Mouse (Mus musculus) limb, embryonic 10.5 days (tissue): Measurements from ENCODE around the gene Amdhd2. TPM values are rescaled to one million over a fixed set of nuclear protein-coding genes. Genes with fewer than 3 reads are reported as not detected.

ENCODE experiments used
- DNase-seq: peaks from one replicate; pipeline ENCODE4 v3.0.0-alpha.2; 2017; ENCODE audit warnings: low spot score
- H3K27ac ChIP-seq: fragments of 300-500 bp; sonication (generic); 2 replicates; pipeline ENCODE4 v1.5.1; 2016; ENCODE audit warnings: mild to moderate bottlenecking
- H3K27me3 ChIP-seq: fragments of 300-500 bp; sonication (generic); 2 replicates; pipeline ENCODE4 v1.6.1; 2016; ENCODE audit warnings: low read depth, mild to moderate bottlenecking; ENCODE audit not compliant: poor library complexity, severe bottlenecking
- H3K36me3 ChIP-seq: fragments of 300-500 bp; sonication (generic); 2 replicates; pipeline ENCODE4 v1.6.1; 2016; ENCODE audit warnings: mild to moderate bottlenecking, moderate library complexity
- H3K4me1 ChIP-seq: fragments of 300-500 bp; sonication (generic); 2 replicates; pipeline ENCODE4 v1.6.1; 2016
- H3K4me3 ChIP-seq: fragments of 300-500 bp; sonication (generic); 2 replicates; pipeline ENCODE4 v1.5.1; 2016; ENCODE audit warnings: mild to moderate bottlenecking, moderate library complexity
- H3K9me3 ChIP-seq: fragments of 300-500 bp; sonication (generic); replicated peaks from 2 replicates; pipeline ENCODE4 v1.6.1; 2016; ENCODE audit warnings: mild to moderate bottlenecking
- WGBS: fragments of 180-500 bp; shearing (Covaris S2); methylation state at CpG from one replicate; pipeline ENCODE4 v1.1.7; 2016; 5-methylcytosine and 5-hydroxymethylcytosine counted together
- polyA plus RNA-seq: library from polyadenylated mRNA; unstranded; fragments of >200 nt; fragmentation: Nextera tagmentation; extraction: Ambion mirVana; gene quantifications from 2 replicates; pipeline ENCODE4 v1.2.1, GENCODE M21; 2016

Gene Amdhd2
- polyA plus RNA-seq, 1 experiment from 2014 or later = 49.5 TPM

DNA sequence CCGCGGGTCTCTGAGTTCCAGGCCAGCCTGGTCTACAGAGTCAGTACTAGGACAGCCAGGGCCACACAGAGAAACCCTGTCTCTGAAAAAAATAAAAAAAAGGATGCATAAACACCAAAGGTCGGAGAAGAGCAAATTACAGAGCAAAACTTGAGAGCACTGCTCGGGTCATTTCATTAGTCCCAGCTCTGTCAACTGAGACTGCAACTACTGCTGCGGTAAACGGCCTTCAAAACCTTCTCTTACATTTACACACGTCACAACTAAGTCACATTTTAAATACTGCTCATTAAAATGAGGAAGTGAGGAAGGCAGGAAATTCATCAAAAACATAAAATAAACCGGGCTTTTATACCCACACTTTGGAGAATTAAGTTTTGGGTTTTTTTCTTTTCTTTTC is 29.3 kb upstream of the Amdhd2 start:
- H3K36me3 ChIP-seq = peaks cover 7% of the 10 kb centered on the region; the same call in 1 of the 2 replicates
- no peaks in the 10 kb centered on the region for H3K27me3 ChIP-seq
- H3K4me3 ChIP-seq = no peak overlapping the region
- no peak for DNase-seq
- H3K9me3 ChIP-seq = no peaks in the 10 kb centered on the region
- 87% methylated on average over 8 of the region's 8 CpGs for WGBS
- H3K27ac ChIP-seq = no peak overlapping the region
- H3K4me1 ChIP-seq = peaks cover 9% of the 10 kb centered on the region; the same call in 1 of the 2 replicates

DNA sequence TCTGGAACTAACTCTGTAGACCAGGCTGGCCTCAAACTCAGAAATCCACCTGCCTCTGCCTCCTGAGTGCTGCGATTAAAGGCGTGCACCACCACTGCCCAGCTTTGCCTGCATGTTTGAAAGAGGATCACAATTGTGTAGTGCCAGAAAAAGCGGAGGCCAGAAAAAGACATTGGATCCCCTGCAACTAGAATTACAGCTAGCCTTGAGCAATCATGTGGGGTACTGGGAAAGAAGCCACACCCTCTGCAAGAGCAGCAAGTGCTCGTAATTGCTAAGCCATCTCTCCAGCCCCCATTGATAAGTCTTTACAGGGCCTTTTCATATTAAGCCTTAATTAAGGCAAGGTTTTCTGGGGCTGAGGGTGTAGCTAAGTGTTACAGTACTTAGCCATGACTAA is 27.9 kb upstream of the Amdhd2 start:
- H3K27me3 ChIP-seq = no peaks in the 10 kb centered on the region
- no peak for DNase-seq
- no peak overlapping the region for H3K27ac ChIP-seq
- 83% methylated on average over 4 of the region's 4 CpGs for WGBS
- no peaks in the 10 kb centered on the region for H3K9me3 ChIP-seq
- H3K4me1 ChIP-seq = peaks cover 9% of the 10 kb centered on the region; the same call in 1 of the 2 replicates
- H3K4me3 ChIP-seq = no peak overlapping the region
- H3K36me3 ChIP-seq = peaks cover 7% of the 10 kb centered on the region; the same call in 1 of the 2 replicates

DNA sequence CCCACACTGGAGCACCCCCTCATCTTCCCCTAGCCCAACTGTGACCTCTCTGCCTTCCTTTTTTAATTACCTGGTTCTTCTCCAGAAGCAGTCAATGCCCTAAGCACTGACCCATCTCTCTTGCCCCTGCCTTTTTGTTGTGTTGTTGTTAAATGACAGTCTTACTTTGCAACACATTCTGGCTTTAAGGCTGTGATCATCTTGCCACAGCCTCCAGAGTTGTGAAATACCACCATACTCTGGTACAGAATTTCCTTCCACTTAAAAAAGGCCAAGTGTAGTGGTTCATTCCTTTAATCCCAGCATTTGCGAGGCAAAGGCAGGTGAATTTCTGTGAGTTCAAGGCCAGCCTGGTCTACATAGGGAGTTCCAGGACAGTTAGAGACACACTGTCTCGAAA is 27.4 kb upstream of the Amdhd2 start:
- 86% methylated on average over 2 of the region's 2 CpGs for WGBS
- no peaks in the 10 kb centered on the region for H3K27me3 ChIP-seq
- no peak overlapping the region for H3K27ac ChIP-seq
- peaks cover 9% of the 10 kb centered on the region; the same call in 1 of the 2 replicates for H3K4me1 ChIP-seq
- no peak overlapping the region for H3K4me3 ChIP-seq
- no peaks in the 10 kb centered on the region for H3K9me3 ChIP-seq
- DNase-seq = no peak
- peaks cover 9% of the 10 kb centered on the region for H3K36me3 ChIP-seq

DNA sequence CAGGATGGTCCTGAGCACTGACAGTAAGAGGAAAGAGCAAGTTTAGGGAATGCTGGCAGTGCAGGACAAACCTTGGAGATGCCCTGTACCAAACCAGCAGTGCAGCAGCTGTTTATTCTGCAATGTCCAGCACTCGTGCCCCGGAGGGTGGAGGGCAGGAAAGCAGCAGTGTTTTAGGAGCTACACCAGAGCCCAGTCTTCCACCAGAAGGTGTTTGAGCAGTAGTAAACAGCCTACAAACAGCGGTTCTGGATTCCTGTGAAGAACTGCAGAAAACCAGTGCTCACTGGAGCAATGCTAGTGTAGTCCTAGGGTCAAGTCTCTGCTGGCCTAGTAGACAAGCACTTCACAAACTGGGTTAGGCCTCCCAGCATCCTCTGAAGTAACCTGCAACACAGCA is 10.7 kb upstream of the Amdhd2 start:
- no peak overlapping the region for H3K4me3 ChIP-seq
- WGBS = 81% methylated on average over 3 of the region's 3 CpGs

DNA sequence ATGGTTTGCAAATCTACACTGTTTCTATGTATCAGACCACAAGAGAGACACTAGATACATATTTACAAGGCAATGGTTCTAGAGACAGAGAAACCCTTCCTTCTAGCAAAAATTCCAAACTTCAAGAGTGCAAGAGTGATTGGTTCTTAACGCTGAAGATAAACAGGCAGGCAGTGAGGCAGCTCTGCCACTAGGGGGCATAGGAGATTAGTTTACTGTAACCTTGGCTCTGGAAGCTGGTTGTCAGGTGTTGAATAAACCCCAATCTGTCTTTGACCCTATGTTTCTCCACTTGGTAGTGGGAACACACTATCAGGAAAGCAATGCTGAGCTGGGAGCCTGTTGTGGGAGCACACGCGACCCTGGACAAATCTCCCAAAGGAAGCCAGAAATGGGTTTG is 9.9 kb upstream of the Amdhd2 start:
- peak; percentile 72 for DNase-seq
- 5% methylated on average over 3 of the region's 3 CpGs for WGBS
- no peaks in the 10 kb centered on the region for H3K36me3 ChIP-seq
- H3K27ac ChIP-seq = no peak overlapping the region
- H3K9me3 ChIP-seq = no peaks in the 10 kb centered on the region
- H3K4me3 ChIP-seq = no peak overlapping the region
- no peaks in the 10 kb centered on the region for H3K27me3 ChIP-seq
- H3K4me1 ChIP-seq = peaks cover 11% of the 10 kb centered on the region

More for the DNA sequence above, 10.7 kb upstream of the Amdhd2 start:
- no peaks in the 10 kb centered on the region for H3K9me3 ChIP-seq
- H3K27ac ChIP-seq = no peak overlapping the region
- no peaks in the 10 kb centered on the region for H3K27me3 ChIP-seq
- H3K36me3 ChIP-seq = no peaks in the 10 kb centered on the region
- H3K4me1 ChIP-seq = peaks cover 9% of the 10 kb centered on the region
- no peak for DNase-seq

DNA sequence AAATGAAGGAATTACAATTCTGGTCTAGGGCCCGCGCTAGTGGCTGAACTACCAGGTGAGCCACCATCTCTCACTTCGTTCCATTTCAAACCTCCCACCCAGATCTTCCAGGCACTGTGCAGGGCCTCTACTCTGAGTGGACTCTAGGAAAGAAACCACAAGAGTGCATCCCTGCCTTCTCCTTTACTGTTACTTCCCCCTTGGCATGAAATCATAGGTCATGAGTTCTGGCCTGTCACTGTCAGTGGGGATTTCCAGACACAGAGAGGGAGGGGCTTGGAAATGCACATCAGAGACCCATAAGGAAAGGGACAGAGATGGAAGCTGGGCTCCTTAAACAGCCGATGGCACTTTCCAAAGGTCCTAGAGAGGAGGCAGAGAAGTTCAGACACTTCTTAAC is 8.2 kb upstream of the Amdhd2 start:
- Histone ChIP-seq H3K36me3 (peaks cover 13% of the 10 kb centered on the region), H3K27me3 (no peaks in the 10 kb centered on the region), H3K4me3 (no peak overlapping the region), H3K4me1 (peaks cover 23% of the 10 kb centered on the region), H3K9me3 (no peaks in the 10 kb centered on the region), H3K27ac (no peak overlapping the region)
- 88% methylated on average over 4 of the region's 4 CpGs for WGBS
- DNase-seq = no peak

DNA sequence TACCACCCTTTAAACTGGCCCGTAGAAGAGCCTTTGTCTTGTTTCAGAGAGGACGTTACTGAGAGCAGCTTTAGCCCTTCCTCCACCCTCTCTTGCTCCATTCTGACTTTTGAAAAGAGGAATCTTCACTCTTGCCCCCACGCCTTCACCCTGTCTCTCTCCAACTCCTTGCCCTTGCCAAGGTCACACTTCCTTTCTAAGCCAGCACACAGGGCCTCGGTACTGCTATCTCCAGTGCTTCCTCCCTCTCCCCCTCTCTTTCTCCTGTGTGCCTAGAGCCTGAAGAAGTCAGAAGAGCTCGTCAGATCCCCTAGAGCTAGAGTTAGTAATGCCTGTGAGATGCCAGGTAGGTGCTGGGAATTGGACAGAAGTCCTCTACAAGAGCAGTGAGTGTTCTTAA is 7.2 kb upstream of the Amdhd2 start:
- peaks cover 21% of the 10 kb centered on the region for H3K36me3 ChIP-seq
- H3K27me3 ChIP-seq = no peaks in the 10 kb centered on the region
- no peak overlapping the region for H3K4me3 ChIP-seq
- no peak overlapping the region for H3K27ac ChIP-seq
- no peaks in the 10 kb centered on the region for H3K9me3 ChIP-seq
- 86% methylated on average over 5 of the region's 5 CpGs for WGBS
- no peak for DNase-seq
- H3K4me1 ChIP-seq = peaks cover 23% of the 10 kb centered on the region

DNA sequence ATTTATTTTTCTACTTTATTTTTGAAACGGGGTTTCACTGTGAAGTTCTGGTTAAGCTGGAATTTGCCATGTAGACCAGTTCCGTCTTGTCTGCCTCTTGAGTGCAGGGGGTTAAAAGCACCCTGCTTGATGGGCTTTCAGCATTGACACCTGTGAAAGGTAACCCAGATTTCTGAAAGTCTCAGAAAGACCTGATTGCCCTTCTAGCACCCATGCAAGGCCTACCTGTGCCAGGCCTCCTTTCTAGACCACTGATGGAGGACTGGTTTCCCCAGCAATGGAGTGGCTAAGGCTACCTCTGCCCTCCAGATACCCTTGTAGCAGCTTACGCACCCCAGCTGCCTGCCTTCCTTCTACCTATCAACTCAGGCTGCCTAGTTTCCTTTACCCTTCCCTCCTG is 6.6 kb upstream of the Amdhd2 start:
- H3K36me3 ChIP-seq = peaks cover 27% of the 10 kb centered on the region
- peak overlapping the region; percentile 100 for H3K27ac ChIP-seq
- H3K27me3 ChIP-seq = no peaks in the 10 kb centered on the region
- no peak for DNase-seq
- H3K4me1 ChIP-seq = peaks cover 23% of the 10 kb centered on the region
- WGBS = 78% methylated on average over 3 of the region's 3 CpGs
- H3K9me3 ChIP-seq = no peaks in the 10 kb centered on the region
- H3K4me3 ChIP-seq = peak overlapping the region; percentile 88

DNA sequence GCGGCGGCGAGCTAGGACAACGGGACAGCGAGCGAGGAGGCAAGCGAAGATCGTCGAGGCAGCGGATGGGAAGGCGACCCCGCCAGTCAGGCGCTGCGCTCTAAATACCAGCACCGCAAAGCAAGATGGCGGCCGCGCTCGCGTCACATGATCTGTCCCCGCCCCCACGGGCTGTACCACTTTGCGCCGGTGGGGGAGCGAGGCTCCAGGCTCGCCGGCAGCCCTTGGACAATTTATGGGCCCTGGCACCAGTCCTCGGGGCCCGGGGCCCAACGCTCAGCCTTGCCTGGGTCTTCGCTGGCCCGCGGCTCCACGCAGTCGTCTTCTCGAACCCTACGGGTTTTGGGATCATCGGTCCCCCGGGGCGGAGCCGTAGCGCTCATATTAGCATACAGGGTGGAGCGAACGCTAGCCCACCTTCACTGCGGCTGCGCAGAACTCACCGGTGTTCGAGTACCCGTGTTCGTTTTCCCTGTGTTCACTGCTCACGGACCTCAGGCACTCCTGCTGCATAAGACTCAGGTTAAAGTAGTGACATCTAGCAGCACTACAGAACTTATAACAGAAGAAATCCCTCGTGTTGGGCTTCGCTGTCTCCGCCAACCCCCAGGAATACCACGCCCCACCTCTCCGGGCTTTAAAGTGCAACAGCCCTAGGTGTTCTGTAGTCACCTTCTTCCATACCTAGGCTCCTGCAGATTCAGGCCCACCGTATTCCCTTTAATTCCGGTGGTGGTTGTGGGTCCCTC is 5.9 kb upstream of the Amdhd2 start, which contains the start of gene Atp6v0c:
Gene Atp6v0c (minus strand): TSS at position 386 of the 749 bp plus-strand sequence.
- H3K27ac ChIP-seq = peak within 1 kb of the TSS; percentile 100
- H3K4me1 ChIP-seq = peaks cover 28% of the 10 kb centered on the region
- under 1% methylated on average over 58 of the region's 58 CpGs for WGBS
- no peaks in the 10 kb centered on the region for H3K27me3 ChIP-seq
- peaks cover 33% of the 10 kb centered on the region for H3K36me3 ChIP-seq
- peak; percentile 96 for DNase-seq
- peak within 1 kb of the TSS; percentile 88 for H3K4me3 ChIP-seq
- no peaks in the 10 kb centered on the region for H3K9me3 ChIP-seq

DNA sequence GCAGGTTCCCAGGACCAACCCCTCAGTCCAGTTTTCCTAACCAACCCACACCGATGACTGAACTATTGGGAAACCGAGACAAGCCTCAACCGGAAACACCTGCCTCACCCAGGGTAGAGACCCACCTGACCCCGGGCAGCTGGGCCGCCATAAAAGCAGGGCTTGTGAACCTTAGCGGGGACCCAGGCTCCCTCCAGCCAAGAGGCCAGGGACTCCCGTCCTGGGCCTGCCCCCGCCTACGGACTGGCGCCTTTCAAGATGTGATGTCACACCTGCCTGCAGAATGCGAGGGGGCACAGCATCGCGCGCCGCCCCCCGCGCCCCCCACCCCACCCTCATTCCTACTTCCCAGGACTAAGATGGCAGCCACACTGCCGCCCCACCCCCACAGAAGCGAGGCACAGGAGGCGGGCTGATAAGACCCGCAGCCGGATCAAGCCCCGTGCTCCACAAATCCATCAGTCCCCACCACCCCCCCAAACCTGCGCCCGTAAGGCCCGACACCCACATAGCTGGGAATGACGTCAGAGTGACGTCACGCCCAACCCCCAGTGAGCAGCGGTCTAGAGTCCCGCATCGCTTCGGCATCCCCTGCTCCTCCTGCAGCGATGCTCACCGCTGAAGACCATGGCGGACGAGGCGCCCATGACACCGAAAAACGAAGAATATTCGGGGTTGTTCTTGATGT is 5.2 kb upstream of the Amdhd2 start:
- H3K27ac ChIP-seq = peak overlapping the region; percentile 100
- peak; percentile 81 for DNase-seq
- WGBS = under 1% methylated on average over 41 of the region's 41 CpGs
- H3K4me3 ChIP-seq = peak overlapping the region; percentile 88
- peaks cover 29% of the 10 kb centered on the region for H3K4me1 ChIP-seq
- no peaks in the 10 kb centered on the region for H3K27me3 ChIP-seq
- H3K9me3 ChIP-seq = no peaks in the 10 kb centered on the region
- peaks cover 35% of the 10 kb centered on the region for H3K36me3 ChIP-seq

DNA sequence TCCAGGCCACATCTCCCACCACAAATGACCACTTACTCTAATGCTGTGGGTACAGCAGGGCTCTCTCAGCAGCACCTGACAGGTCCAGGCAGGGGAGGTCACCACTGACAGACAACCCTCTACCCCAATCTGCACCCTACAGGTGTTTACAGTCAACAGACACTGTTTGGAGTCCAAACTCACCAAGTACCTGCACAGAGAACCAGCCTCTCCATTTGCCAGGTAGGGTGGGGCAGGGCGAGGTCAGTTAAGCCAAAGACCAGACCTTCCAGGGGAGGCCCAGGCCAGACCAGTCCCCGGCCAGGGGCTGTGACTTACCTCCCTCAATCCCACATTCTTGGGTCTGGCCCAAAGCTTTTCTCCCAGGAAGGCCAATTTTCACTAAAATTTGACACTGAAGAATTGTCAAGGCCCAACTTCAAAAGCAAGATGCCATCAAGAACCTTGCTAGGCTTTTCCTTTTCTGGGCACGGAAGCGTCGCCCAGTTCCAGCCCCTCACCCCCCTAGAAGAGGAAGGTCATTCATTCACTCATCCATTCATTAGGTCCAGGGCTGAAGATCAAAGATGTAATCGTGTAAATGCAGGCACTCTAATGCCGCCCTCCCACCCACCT is 4.4 kb upstream of the Amdhd2 start:
- Histone ChIP-seq H3K4me3 (peak overlapping the region; percentile 88), H3K27ac (peak overlapping the region; percentile 100)
- 65% methylated on average over 7 of the region's 7 CpGs for WGBS

DNA sequence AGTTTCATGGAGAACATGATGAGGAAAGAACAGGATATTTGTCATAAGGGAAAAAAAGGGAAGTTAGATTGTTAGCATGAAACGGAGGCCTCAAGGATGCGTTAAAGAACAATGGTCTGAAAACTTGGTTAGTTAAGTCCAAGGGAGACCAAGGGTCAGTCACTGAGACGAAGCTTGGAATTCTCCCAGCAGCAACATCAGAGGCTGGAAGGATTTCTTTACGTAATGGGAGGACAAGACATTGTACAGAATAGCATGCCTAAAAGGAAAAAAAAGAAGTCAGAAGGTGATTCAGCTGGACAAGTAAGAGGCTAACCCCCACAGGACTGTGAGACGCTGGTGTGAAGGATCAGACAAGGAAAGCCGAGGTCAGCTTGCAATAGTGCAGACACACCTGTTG is 3.6 kb upstream of the Amdhd2 start:
- Histone ChIP-seq H3K4me1 (peaks cover 40% of the 10 kb centered on the region), H3K9me3 (no peaks in the 10 kb centered on the region), H3K27me3 (no peaks in the 10 kb centered on the region), H3K36me3 (peaks cover 35% of the 10 kb centered on the region), H3K27ac (no peak overlapping the region), H3K4me3 (no peak overlapping the region)
- WGBS = 93% methylated on average over 6 of the region's 6 CpGs
- DNase-seq = no peak

More for the DNA sequence above, 4.4 kb upstream of the Amdhd2 start:
- no peaks in the 10 kb centered on the region for H3K9me3 ChIP-seq
- no peak for DNase-seq
- no peaks in the 10 kb centered on the region for H3K27me3 ChIP-seq
- H3K4me1 ChIP-seq = peaks cover 33% of the 10 kb centered on the region
- peaks cover 35% of the 10 kb centered on the region for H3K36me3 ChIP-seq
